Mouse (Mus musculus): ENCODE data around the gene Ces4a.

- TF ChIP-seq CTCF (IDR thresholded peaks at IDR 0.05; ENCODE audit: extremely low read depth, insufficient read depth, insufficient read length, insufficient replicate concordance) (no peak), POLR2A (IDR thresholded peaks at IDR 0.05; ENCODE audit: low read depth, low read length) (no peak)
Measured at GRCm38 (mm10) chr8:105158084-105158483, 26.5 kb downstream of the Ces4a start.

Data from spleen, adult 2 months (tissue).